Mouse (Mus musculus) kidney, postnatal 36 days (tissue): ENCODE measurements around the gene Gm44805.
A peak's percentile ranks its signal among the peaks of the same experiment; 100 is the strongest.
"Not testable (repeated sequence)": the region's sequence is repeated elsewhere in the genome, so short reads cannot be mapped to it uniquely, and the experiment has no call there.

Experiments used
- DNase-seq, 2 experiments: peaks; one replicate each; pipeline ENCODE4 v3.0.0; 2021 to 2022; ENCODE audit warnings: mixed read lengths in 2 of 2

Gm44805 gene

DNA sequence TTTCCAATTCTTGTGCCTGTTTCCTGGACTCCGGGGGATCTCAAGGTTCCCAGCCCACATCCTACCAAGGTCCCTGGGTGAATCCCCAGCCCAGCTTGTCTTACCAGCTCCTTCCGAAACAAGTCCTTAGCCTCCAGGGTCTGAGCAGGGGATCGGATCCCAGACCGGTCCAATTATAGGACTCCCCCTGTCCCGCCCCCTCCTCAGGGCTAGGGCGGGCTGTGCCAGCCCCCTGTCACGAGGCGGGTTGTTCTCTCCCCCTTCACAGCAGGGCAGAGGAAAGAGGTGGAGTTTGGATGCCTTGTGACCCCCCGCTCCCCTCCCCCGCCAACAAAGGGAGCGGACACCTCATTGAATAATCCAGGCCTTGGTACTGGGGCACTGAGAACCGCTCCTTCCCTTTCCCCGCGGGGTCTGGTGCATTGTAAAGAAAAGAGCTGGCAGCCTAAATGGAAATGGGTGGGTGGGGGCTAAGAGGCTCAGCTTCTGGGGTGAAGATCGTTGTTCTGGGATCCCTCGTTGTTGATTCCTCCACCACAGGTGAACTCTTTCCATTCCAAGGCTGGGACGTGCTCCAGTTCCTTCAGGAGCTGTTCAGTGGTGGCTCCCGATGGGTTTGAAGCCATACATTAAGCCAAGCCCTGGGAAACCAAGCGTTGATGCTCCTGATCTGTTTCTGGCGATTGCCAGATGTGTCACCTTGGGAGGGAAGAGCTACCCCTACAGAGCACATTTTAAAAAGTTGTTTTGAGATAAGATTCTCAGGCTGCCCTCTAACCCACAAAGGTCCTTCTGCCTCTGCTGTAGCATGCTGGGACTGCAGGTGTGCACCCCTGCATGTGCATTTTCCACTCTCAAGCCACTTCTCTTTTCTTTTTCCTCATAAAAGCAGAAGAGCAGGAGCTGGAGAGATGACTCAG, 17.9 kb upstream of the Gm44805 start, which contains the start of gene Apoe:
Gene Apoe (minus strand): TSS at position 282 of the 920 bp plus-strand sequence.
- peak; percentile 67 to 81 for DNase-seq

DNA sequence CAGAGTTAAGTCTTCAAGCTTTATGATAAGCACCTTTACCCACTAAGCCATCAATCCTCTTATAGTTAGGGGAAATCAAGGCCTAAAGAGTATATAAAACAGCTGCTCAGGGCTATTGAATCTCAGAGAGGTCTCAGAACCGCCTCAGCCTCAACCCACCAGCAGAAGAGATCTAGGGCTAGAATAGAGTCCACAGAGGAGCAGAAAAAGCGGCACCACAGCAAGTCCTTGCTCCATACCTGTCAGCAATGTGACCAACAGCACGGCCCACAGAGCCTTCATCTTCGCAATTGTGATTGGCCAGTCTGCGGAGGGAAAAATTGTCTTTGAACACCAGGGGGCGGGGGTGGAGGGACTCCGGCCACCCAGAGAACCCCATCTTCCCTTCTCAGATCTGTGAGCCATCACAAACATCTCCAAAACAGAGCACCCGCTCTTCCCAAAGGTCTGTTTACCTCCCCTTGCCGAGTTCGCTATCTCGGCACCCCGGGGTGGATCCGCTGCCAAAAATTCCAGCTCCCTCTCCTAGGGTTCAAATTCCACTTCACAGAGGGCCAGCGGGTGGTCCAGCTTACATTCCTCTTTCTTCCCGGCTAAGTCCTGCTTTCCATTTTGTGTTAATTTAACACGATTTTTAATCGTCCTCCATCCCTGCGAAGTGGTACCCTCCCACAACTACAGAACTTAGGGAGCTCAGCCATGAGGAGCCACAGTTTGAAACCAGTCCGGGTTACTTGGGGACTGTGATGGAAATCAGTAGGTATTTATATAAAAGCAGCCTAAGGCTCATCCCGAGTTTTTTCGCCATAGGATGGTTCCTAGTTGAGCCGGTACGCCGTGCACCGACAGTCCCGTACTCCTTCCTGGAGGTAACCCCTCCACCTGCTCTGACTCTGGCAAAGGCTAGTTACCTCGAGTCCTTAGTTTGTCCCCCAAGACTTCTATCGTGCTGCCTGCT, 17.0 kb upstream of the Gm44805 start:
- peak; percentile 45 to 66 for DNase-seq

DNA sequence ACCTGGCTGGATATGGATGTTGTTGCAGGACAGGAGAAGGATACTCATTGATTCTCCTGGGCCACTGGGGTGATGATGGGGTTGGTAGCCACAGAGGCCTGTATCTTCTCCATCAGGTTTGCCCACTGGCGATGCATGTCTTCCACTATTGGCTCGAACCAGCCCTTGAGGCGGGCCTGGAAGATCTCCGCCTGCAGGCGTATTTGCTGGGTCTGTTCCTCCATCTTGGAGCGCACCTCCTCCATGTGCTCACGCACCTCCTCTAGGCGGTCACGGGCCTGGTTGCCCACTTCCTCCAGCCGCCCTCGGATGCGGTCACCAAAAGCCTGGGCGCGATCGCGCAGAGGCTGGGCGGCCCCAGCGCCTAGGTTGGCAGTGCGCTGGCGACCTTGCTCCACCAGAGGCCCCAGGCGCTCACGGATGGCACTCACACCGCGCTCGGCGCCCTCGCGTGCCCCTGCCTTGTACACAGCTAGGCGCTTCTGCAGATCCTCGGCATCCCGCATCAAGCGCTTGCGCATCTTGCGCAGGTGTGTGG, 15.2 kb upstream of the Gm44805 start:
- DNase-seq = no peak

- DNase-seq = no peak
These were observed 14.7 kb upstream of the Gm44805 start for GRCm38 (mm10) chr7:19695881-19696280.

DNA sequence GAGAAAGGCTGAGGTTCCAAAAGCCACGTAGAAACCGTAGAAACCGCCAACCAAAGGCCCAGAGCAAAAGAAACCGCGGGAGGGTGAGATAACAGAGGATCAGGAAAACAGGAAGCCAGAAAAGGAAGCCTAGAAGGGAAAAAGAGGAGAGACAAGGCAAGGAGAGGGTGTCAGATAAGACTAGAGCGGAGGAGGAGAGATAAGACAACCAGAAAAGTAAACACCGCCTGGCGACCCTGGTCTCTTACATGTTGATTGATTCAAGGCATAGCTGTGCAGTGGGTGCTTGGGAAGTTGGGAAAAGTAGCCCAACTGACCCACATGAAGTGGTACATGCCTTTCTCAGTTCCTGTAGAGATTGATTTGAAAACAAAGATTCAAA, 14.0 kb upstream of the Gm44805 start:
- no peak for DNase-seq

GRCm38 (mm10) chr7:19694336-19695212, 13.4 kb upstream of the Gm44805 start:
- no peak for DNase-seq

- DNase-seq = peak; percentile 56 to 64
These were observed 12.2 kb upstream of the Gm44805 start for GRCm38 (mm10) chr7:19693421-19693820.

GRCm38 (mm10) chr7:19691873-19692865, 10.9 kb upstream of the Gm44805 start, which contains the start of gene Apoc1:
Gene Apoc1 (minus strand): TSS chr7:19692660.
- DNase-seq = peak in 1 of 2 experiments; percentile 48

DNA sequence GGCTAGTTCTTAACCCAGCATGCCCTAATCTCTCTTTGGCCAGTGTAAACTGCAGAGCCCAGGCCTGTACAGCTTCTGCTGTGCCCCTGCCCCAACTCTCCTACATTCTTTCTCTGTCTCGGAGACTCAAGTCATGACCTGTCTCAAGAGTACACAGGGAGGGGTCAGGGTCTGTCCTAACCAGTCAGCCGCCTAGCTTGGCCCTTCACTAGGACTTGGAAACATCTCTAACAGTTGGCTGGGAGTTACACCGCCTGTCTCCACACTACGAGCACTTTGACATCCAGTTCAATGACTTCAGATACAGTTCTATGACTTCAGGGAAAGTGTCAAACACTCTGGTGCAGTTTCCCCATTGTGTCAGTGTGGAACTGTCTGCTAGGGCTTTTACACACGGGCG, 10.2 kb upstream of the Gm44805 start:
- no peak for DNase-seq

DNA sequence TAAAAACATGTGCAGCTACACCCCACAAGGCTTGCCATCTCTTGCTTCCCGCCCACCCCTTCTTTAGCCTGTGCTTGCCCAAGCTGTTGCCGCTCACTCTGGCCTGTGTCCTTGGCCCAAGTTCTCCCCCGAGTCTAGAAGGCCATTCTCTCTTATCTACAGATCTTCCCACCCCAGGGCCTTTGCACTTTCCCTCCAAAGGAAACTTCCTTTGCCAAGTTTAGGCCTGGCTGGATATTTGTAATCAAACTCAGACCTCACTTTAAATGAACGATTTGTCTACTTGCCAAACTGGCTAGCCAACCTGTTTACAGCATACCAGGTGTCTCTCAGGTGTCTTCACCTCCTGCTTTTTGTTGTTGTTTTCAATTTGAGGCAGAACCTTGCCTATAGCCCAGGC, 9.6 kb upstream of the Gm44805 start:
- DNase-seq = no peak

GRCm38 (mm10) chr7:19688611-19689010, 7.4 kb upstream of the Gm44805 start:
- DNase-seq = no peak

DNA sequence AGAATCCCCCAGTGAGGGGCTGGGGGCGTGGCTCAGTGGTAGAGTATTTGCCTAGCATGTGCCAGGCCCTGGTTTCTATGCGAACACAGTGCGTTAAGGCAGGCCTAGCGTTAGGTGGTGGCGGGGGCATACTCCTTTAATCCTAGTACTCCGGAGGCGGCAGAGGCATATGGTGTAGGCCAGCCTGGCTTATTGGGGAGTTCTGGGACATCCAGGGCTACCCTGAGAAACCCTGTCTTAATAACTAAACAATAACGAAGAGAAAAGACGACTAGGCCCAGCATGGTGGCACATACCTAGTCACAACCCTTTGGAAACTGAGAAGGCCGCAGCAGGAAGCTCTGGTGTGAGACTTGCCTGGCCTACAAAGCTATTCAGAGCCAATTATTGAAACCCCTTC, 6.9 kb upstream of the Gm44805 start:
- DNase-seq = no peak

GRCm38 (mm10) chr7:19686927-19687583, 5.8 kb upstream of the Gm44805 start:
- not testable (repeated sequence) for DNase-seq

- DNase-seq = no peak
These were observed 5.3 kb upstream of the Gm44805 start for GRCm38 (mm10) chr7:19686521-19686920.

- peak in 1 of 2 experiments; percentile 35 for DNase-seq
These were observed 4.2 kb upstream of the Gm44805 start for GRCm38 (mm10) chr7:19685374-19685773.

DNA sequence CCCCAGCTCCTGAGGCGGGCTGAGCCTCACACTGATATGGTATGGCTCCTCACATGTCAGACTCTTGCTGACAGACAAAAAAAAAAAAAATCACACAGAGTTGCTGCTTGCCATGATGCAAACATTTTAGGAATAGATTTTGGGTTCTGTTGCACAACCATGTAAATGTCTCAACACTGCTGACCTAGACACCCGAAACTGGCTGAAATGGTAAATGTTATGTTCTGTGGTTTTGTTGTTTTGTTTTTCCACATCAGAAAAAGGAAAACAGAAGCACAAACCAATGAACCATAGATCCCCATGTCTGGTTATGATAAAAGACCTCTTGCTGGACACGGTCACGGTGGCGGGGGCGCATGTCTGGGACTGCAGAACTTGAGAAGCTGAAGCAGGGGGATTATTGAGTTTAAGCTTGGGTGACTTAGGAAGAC, 2.6 kb upstream of the Gm44805 start:
- no peak for DNase-seq

- no peak for DNase-seq
These were observed 1.8 kb upstream of the Gm44805 start for GRCm38 (mm10) chr7:19682979-19683378.

DNA sequence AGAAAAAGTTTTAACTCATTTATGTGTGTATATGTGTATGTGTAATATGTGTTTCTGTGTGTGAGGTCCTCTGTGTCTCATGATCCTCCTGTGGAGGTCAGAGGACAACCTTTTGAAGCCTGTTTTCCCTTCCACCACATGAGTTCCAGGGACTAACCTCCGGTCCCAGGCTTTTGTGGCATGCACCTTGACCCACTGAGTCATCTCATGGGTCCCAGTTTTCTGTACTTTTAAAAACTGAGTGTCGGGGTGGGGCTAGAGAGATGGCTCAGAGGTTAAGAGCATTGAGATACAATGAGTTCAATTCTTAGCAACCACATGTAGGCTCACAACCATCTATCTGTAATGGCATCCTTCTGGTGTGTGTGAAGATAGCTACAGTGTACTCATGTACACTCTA, 521 bp downstream of the Gm44805 start:
- DNase-seq = no peak

GRCm38 (mm10) chr7:19678901-19679300, 2.3 kb downstream of the Gm44805 start:
- no peak for DNase-seq

GRCm38 (mm10) chr7:19677872-19678271, 3.4 kb downstream of the Gm44805 start, which contains the start of gene Apoc2:
Gene Apoc2 (minus strand): TSS chr7:19677941.
- DNase-seq = peak in 1 of 2 experiments; percentile 30
